Mouse (Mus musculus): ENCODE results near the gene Myo5a. TPM values are rescaled to one million over a fixed set of nuclear protein-coding genes. Genes with fewer than 3 reads are reported as not detected.

The Myo5a gene
- polyA plus RNA-seq, 1 experiment: 5.8 TPM

DNA sequence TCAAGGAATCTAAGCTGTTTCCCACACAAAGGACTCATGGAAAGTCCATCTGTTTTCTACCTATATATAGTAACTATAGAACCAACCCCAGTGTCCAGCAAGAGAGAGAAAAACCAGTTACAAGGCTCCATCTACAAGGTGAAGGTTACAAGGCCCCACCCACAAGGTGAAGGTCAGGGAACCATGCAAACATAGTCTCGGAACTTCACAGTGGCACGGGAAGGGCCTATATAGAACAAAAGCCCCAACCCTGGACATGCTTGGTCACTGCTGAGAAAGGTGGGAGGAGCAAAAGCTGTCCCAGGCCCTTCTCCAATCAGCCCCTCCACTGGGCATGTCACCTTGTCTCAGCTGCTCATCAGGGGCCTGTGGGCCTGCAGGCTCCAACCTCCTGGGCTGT, 164.9 kb downstream of the Myo5a start:
- DNase-seq: no peak
- TF ChIP-seq CTCF (IDR thresholded peaks at IDR 0.05; ENCODE audit: insufficient read depth, low read length): no peak
- TF ChIP-seq POLR2A (IDR thresholded peaks at IDR 0.05; ENCODE audit: borderline replicate concordance, extremely low read depth, low read depth, low read length): no peak
- WGBS: 42% methylated on average over 2 of the region's 2 CpGs
- H3K4me3 ChIP-seq (replicated peaks; ENCODE audit: extremely low read depth, low read depth, low read length): no peak overlapping the region
- no peaks in the 10 kb centered on the region for H3K4me1 ChIP-seq (ENCODE audit: control insufficient read depth, insufficient read depth, low read length)

- 60% methylated on average over 12 of the region's 12 CpGs for WGBS
- H3K4me1 ChIP-seq (ENCODE audit: control insufficient read depth, insufficient read depth, low read length): no peaks in the 10 kb centered on the region
- H3K4me3 ChIP-seq (replicated peaks; ENCODE audit: extremely low read depth, low read depth, low read length): no peak overlapping the region
- TF ChIP-seq CTCF (IDR thresholded peaks at IDR 0.05; ENCODE audit: insufficient read depth, low read length) (no peak), POLR2A (IDR thresholded peaks at IDR 0.05; ENCODE audit: borderline replicate concordance, extremely low read depth, low read depth, low read length) (peak; percentile 15; the same call in 1 of the 2 replicates)
- peak; percentile 72 for DNase-seq
Measured at GRCm38 (mm10) chr9:75236416-75237308, 165.8 kb downstream of the Myo5a start.

GRCm38 (mm10) chr9:75238179-75238578, 167.4 kb downstream of the Myo5a start:
- Histone ChIP-seq H3K4me3 (replicated peaks; ENCODE audit: extremely low read depth, low read depth, low read length) (no peak overlapping the region), H3K4me1 (ENCODE audit: control insufficient read depth, insufficient read depth, low read length) (peaks cover 3% of the 10 kb centered on the region)
- DNase-seq: no peak
- 67% methylated on average over 3 of the region's 3 CpGs for WGBS
- no peak for TF ChIP-seq CTCF (IDR thresholded peaks at IDR 0.05; ENCODE audit: insufficient read depth, low read length)

- WGBS: 64% methylated on average over 6 of the region's 6 CpGs
Measured at GRCm38 (mm10) chr9:75243052-75243451, 172.2 kb downstream of the Myo5a start.

DNA sequence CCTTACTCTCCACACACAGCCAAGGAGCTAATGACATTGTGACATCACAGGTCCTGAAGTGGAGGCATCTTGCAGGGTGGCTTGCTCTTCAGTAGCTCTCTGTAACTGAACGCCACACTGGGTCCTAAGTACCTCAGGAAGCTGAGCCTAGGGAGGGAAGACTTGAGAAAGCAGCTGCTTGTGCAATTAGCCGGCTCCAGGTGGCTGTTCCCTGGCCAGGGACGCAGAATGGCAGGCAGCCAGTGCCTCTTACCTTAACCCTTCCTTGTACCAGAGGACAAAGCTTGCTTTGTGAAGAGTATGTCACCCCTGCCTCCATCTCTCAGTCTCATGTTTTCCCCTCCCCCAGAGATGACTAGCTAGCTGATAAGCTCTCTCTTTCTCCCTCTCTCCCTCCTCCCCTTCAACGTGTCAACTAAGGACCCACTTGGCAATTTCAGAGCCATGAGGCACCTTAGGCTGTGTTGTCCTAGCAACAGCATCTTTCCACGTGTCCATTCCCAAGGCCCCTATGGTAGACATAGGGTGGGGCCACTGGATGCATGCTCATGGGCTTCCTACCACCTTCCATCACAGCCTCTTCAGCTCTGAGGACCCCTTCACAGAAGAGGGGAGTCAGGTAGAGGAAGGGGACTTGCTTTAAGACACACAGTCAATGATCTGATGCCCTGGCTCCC, 173.1 kb downstream of the Myo5a start:
- H3K4me1 ChIP-seq (ENCODE audit: control insufficient read depth, insufficient read depth, low read length): peaks cover 3% of the 10 kb centered on the region
- peak; percentile 58 for DNase-seq
- 14% methylated on average over 5 of the region's 5 CpGs for WGBS
- H3K4me3 ChIP-seq (replicated peaks; ENCODE audit: extremely low read depth, low read depth, low read length): no peak overlapping the region
- no peak for TF ChIP-seq CTCF (IDR thresholded peaks at IDR 0.05; ENCODE audit: insufficient read depth, low read length)
- TF ChIP-seq POLR2A (IDR thresholded peaks at IDR 0.05; ENCODE audit: borderline replicate concordance, extremely low read depth, low read depth, low read length): no peak

More at GRCm38 (mm10) chr9:75243052-75243451, 172.2 kb downstream of the Myo5a start:
- Histone ChIP-seq H3K4me1 (ENCODE audit: control insufficient read depth, insufficient read depth, low read length) (peaks cover 3% of the 10 kb centered on the region), H3K4me3 (replicated peaks; ENCODE audit: extremely low read depth, low read depth, low read length) (no peak overlapping the region)
- DNase-seq: no peak
- TF ChIP-seq CTCF (IDR thresholded peaks at IDR 0.05; ENCODE audit: insufficient read depth, low read length): no peak
- no peak for TF ChIP-seq POLR2A (IDR thresholded peaks at IDR 0.05; ENCODE audit: borderline replicate concordance, extremely low read depth, low read depth, low read length)

GRCm38 (mm10) chr9:75244527-75244926, 173.7 kb downstream of the Myo5a start:
- no peak for DNase-seq
- no peak overlapping the region for H3K4me3 ChIP-seq (replicated peaks; ENCODE audit: extremely low read depth, low read depth, low read length)
- H3K4me1 ChIP-seq (ENCODE audit: control insufficient read depth, insufficient read depth, low read length): peaks cover 3% of the 10 kb centered on the region
- WGBS: 61% methylated on average over 4 of the region's 4 CpGs
- TF ChIP-seq POLR2A (IDR thresholded peaks at IDR 0.05; ENCODE audit: borderline replicate concordance, extremely low read depth, low read depth, low read length) (no peak), CTCF (IDR thresholded peaks at IDR 0.05; ENCODE audit: insufficient read depth, low read length) (no peak)

- no peak for TF ChIP-seq POLR2A (IDR thresholded peaks at IDR 0.05; ENCODE audit: borderline replicate concordance, extremely low read depth, low read depth, low read length)
- no peak for TF ChIP-seq CTCF (IDR thresholded peaks at IDR 0.05; ENCODE audit: insufficient read depth, low read length)
- H3K4me3 ChIP-seq (replicated peaks; ENCODE audit: extremely low read depth, low read depth, low read length): no peak overlapping the region
- peaks cover 3% of the 10 kb centered on the region for H3K4me1 ChIP-seq (ENCODE audit: control insufficient read depth, insufficient read depth, low read length)
- DNase-seq: no peak
- WGBS: 82% methylated on average over 13 of the region's 13 CpGs
Measured at GRCm38 (mm10) chr9:75246080-75246930, 175.5 kb downstream of the Myo5a start.

DNA sequence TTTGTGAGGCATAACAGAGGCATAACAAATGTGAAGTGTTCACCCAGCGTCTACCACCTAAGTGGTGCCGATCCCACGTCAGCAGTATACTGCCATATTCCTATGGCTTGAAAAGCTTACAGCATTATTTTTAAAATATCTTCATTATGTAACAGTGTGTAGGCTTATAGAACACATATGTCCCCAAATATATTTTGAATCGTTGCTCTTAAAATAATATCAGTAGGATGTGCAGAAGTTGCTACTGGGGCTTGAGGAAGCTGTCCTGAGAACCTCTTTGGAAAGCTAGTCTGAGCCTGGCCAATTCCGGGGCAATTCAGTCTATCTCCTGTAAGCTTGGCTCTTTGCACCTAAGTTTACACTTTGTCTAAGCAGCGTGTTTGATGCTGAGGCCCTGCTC, 177.1 kb downstream of the Myo5a start:
- no peak for TF ChIP-seq POLR2A (IDR thresholded peaks at IDR 0.05; ENCODE audit: borderline replicate concordance, extremely low read depth, low read depth, low read length)
- no peak for TF ChIP-seq CTCF (IDR thresholded peaks at IDR 0.05; ENCODE audit: insufficient read depth, low read length)
- WGBS: 88% methylated on average over 6 of the region's 6 CpGs
- no peak overlapping the region for H3K4me3 ChIP-seq (replicated peaks; ENCODE audit: extremely low read depth, low read depth, low read length)
- peaks cover 2% of the 10 kb centered on the region for H3K4me1 ChIP-seq (ENCODE audit: control insufficient read depth, insufficient read depth, low read length)
- no peak for DNase-seq

- no peaks in the 10 kb centered on the region for H3K4me1 ChIP-seq (ENCODE audit: control insufficient read depth, insufficient read depth, low read length)
- no peak overlapping the region for H3K4me3 ChIP-seq (replicated peaks; ENCODE audit: extremely low read depth, low read depth, low read length)
- 54% methylated on average over 1 of the region's 1 CpGs for WGBS
- TF ChIP-seq CTCF (IDR thresholded peaks at IDR 0.05; ENCODE audit: insufficient read depth, low read length) (no peak), POLR2A (IDR thresholded peaks at IDR 0.05; ENCODE audit: borderline replicate concordance, extremely low read depth, low read depth, low read length) (no peak)
- DNase-seq: no peak
Measured at GRCm38 (mm10) chr9:75248359-75248758, 177.5 kb downstream of the Myo5a start.
